ENCODE assay signal across 10 mouse cellular contexts in the genomic region with DNA sequence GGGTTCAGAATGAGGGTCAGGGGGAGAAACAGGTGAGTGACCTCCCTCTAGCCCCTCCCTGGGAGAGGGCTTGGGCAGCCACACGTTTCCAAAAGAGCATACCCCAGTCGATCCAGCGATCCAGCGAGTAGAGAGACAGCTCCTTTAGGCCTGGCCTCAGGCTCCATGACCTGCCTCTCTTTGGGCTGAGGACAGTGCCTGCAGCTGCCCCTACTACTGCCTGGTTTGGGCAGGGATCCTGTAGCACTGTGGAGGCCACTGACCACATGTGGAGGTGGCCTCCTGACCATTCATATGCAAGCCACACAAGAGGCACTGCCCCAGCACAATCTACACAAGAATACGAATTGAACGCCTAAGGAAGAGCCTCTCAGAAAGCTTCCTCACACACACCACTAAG. TPM values are rescaled to one million over a fixed set of nuclear protein-coding genes. Genes with fewer than 3 reads are reported as not detected.
DNase-seq lines count a peak whose midpoint lies in the region; ATAC-seq and TF ChIP-seq lines count a peak whose summit lies in the region.
"Not testable (repeated sequence)": the region's sequence is repeated elsewhere in the genome, so short reads cannot be mapped to it uniquely, and the experiment has no call there.
"Had no signal": no experiment of that assay in that cellular context is flagged by ENCODE, and none has a peak within 500 bp of the region (broad histone marks: within the 10 kb centered on the region; RNA-seq: fewer than 3 reads in every experiment).

No protein-coding gene starts in this region.

- TF ChIP-seq CTCF in E14TG2a.4 (conservative IDR thresholded peaks at IDR 0.05; ENCODE audit: low read length); ES-Bruce4 (IDR thresholded peaks at IDR 0.05; ENCODE audit: low read depth, low read length): not testable (repeated sequence)

- H3K4me1 ChIP-seq in E14TG2a.4 (replicated peaks; ENCODE audit: low read depth, low read length): peaks cover 20% of the 10 kb centered on the region
- not testable (repeated sequence) for H3K4me1 ChIP-seq in ES-Bruce4 (ENCODE audit: control insufficient read depth, insufficient read depth, low read length); heart, embryonic 10.5 days

- not testable (repeated sequence) for H3K36me3 ChIP-seq in E14TG2a.4 (ENCODE audit: insufficient read depth, low read length); ES-Bruce4 (ENCODE audit: control insufficient read depth, insufficient read depth, low read length, poor library complexity, severe bottlenecking); heart, embryonic 10.5 days

- TF ChIP-seq EP300 in ES-Bruce4 (IDR thresholded peaks at IDR 0.05; ENCODE audit: insufficient read depth, low read depth, low read length): 0 out of 2 replicates have a peak, but pooled peaks have one; percentile 24

- not testable (repeated sequence) for H3K27me3 ChIP-seq in E14TG2a.4 (ENCODE audit: insufficient read depth, low read length); ES-Bruce4 (ENCODE audit: control insufficient read depth, insufficient read depth, low read length, poor library complexity, severe bottlenecking); heart, embryonic 10.5 days (ENCODE audit: insufficient read depth, poor library complexity, severe bottlenecking)

- H3K27ac ChIP-seq in ES-Bruce4 (ENCODE audit: insufficient read depth, low read length); heart, embryonic 10.5 days: not testable (repeated sequence)

- WGBS in heart, embryonic 10.5 days: 43% methylated on average over 6 of the region's 6 CpGs

- H3K9me3 ChIP-seq in E14TG2a.4 (ENCODE audit: low read length): peaks cover 19% of the 10 kb centered on the region
- not testable (repeated sequence) for H3K9me3 ChIP-seq in ES-Bruce4 (replicated peaks; ENCODE audit: control insufficient read depth, insufficient read depth, low read length, poor library complexity, severe bottlenecking); heart, embryonic 10.5 days

- not testable (repeated sequence) for TF ChIP-seq POLR2A in ES-Bruce4 (IDR thresholded peaks at IDR 0.05; ENCODE audit: insufficient read depth, low read length)

- peak overlapping the region; percentile 1; the same call in 1 of the 2 replicates for H3K4me3 ChIP-seq in E14TG2a.4 (replicated peaks; ENCODE audit: low read length)
- H3K4me3 ChIP-seq in ES-Bruce4 (ENCODE audit: low read depth, low read length); heart, embryonic 10.5 days: not testable (repeated sequence)

- ATAC-seq in erythroblast, adult 5-6 weeks (replicated peaks; ENCODE audit: low FRiP score, poor library complexity, severe bottlenecking): peak; percentile 67
- ATAC-seq in erythroid progenitor cell, adult 5-6 weeks (replicated peaks; ENCODE audit: low FRiP score, poor library complexity, severe bottlenecking): peak; percentile 68

- not testable (repeated sequence) for H3K9ac ChIP-seq in ES-Bruce4 (ENCODE audit: low read depth, poor library complexity, severe bottlenecking)

- peak; percentile 6 for DNase-seq in heart, embryonic 10.5 days (ENCODE audit: low spot score)

RNA-seq across cellular contexts. Expression of gene Palm2, which starts 21.7 kb away (rescaled TPM):
- polyA plus RNA-seq in ES-Bruce4 (2011; ENCODE audit: insufficient read depth, insufficient read length, low read depth, missing spikeins): 3.4 and 3.7 TPM in 2 replicates
- not detected in 2 replicates for total RNA-seq in erythroblast, adult 5-6 weeks (2015; ENCODE audit: low replicate concordance)
- total RNA-seq in erythroblast, adult 5-6 weeks (2017; ENCODE audit: low replicate concordance): not detected in 2 replicates
- total RNA-seq in erythroid progenitor cell, adult 5-6 weeks (2015; ENCODE audit: low replicate concordance): not detected in 2 replicates
- not detected in 2 replicates for total RNA-seq in erythroid progenitor cell, adult 5-6 weeks (2017; ENCODE audit: low replicate concordance)
- polyA plus RNA-seq in heart, embryonic 10.5 days (2016; fragmentation: Nextera tagmentation; extraction: Ambion mirVana): 29.6 and 41.8 TPM in 2 replicates
- total RNA-seq: CH12.LX, MEL had no signal
- polyA plus RNA-seq: activated CD4-positive, CD25-positive, alpha-beta regulatory T cell, adult 4 months; CD4-positive, CD25-positive, alpha-beta regulatory T cell, adult 4 months; G1E had no signal
